Mouse (Mus musculus): ENCODE measurements around the gene Wrap53. TPM values are rescaled to one million over a fixed set of nuclear protein-coding genes. Genes with fewer than 3 reads are reported as not detected.

Wrap53 gene
- polyA plus RNA-seq (2012; rRNA removed; ENCODE audit: low replicate concordance), result 15.8 and 19.8 TPM in 2 replicates

DNA sequence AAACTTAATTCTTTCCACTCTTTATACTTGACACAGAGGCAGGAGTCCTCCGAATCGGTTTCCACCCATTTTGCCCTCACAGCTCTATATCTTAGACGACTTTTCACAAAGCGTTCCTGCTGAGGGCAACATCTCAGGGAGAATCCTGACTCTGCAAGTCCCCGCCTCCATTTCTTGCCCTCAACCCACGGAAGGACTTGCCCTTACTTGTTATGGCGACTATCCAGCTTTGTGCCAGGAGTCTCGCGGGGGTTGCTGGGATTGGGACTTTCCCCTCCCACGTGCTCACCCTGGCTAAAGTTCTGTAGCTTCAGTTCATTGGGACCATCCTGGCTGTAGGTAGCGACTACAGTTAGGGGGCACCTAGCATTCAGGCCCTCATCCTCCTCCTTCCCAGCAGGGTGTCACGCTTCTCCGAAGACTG, at the start of gene Wrap53, which contains the start of gene Trp53:
Gene Wrap53, minus strand, starts transcription at position 165 of the 424 bp plus-strand sequence.
Gene Trp53, plus strand, starts transcription at position 269 of the 424 bp plus-strand sequence.

DNA sequence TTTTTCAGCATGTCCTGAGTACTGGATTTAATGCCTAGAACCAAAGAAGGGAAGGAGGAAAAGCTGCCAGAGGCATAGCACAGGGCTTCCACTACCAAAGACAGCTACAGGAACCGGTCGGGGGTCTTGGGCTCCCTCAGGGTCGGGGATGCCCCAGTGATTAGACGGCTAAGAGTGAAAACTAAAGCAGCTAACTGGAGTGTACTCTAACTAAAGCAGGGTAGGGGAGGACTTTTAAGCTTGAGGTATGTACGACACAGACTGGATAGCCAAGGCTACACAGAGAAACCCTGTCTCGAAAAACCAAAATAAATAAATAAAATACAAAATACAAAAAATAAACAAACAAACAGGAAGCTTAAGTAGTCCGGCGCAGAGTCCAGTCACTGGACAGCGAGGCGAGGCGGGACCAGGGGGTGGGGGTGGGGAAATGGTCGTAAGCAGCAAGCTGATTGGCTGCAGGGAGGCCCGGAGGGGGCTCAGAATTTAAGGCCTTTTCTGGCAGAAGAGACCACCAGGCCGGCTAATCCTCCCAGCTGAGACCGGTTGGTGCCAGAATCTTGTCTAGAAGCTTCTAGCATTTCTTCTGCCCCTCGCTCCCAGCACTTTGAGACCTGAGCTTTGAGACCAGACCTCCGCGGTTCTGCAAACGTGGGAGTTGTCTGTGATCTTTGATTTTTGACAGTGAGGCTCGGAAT, 41.7 kb upstream of the Wrap53 start, which contains the start of gene Sat2:
Gene Sat2, plus strand, starts transcription at position 454 of the 698 bp plus-strand sequence.

DNA sequence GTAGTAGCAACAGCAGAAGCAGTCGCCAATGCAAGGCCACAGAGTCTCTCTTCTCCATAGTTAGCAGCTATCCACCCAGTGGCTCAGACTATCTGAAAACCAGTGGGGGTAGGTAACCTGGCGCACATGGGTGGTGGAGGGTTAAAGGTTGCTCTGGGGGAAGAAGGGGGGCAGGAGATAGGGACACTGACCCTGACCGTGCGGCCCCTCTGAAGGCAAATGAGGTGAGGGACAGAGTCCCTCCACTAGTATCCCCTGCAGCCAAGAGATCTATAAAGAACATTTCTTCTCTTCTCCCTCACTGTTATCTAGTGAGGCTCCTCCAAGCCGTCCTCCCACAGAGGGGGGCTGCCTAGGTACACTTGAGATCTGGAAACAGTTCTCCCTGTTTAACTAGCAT, 37.8 kb upstream of the Wrap53 start, which contains the start of gene Shbg:
Gene Shbg, minus strand, starts transcription at position 101 of the 400 bp plus-strand sequence.

DNA sequence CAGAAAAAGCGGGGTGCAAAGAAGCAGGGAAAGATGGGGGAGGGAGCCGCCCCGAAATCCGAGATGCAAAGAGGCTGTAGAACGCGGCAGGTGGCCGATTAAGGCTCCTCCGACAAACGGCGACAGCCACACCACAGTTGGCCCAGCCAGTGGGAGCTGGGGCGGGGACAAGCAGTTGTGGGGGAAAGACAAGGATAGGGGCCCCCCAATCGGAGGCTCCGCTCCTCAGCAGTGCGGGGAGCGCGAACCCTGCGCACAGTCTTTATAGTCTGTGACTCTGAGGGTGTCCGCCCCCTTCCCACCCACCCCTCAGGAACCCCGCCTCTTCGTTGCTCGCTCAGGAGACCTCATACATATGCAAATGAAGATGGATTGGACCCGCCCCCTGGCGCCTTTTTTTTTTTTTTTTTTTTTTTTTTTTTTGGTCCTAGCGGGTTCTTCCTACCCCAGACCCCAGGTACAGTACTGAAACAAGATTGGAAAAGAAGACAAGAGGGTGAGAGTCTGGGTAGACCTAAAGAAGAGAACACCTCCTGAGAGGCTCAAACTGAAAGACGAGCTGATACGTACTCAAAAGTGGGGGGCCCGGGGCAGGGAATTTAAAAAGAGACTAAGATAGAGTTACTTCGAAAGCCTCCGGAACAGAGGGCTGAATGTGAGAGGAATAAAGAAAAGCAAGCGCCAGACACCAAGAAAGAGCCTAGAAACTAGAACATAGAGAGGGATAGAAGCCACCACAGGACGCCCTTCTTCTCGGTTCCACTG, 25.9 kb upstream of the Wrap53 start, which contains the start of gene Atp1b2:
Gene Atp1b2, minus strand, starts transcription at position 217 of the 765 bp plus-strand sequence.

DNA sequence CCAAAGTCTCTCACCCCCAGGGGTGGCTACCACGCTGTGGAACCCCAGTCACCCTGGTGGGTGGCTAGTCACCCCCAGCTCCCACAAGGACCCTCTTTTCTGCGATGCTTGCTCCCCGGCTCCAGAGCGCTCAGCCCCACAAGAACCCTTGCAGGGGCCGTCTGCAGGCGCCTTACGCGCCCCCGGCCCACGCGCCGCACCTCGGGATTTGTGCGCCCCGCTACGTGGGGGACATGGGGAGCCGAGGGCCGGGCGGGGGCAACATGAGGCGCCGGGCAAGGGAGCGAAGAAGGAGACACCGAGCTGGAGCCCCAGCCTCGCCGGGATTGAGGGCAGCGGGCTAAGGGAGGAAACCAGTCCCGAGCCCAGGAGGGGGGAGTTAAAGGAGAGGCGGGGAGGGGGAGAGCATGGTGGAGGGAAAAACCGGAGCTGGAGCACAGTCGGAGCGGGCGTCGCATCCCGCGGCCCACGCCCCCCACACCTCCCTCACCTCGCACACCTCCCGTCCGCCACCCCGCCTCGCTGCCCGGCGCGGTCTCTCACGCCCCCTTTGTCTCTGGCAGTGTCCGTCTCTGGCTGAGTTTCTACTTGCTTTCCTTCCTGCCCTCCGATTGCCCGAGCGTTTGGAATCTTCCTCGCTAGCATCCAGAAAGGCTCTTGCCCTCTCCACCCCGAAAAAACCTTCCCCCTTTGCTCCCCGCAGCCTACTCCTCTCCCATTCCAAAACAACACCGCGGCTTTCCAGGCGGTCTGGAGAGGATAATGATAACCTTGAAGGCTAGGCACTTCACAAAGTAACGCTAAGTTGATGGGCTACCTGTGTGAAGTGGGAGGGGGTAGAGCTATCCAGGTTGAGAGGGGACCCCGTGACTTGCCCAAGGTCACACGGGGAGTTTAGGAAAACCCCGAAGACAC, 19.9 kb downstream of the Wrap53 start, which contains the start of gene Efnb3:
Gene Efnb3, minus strand, starts transcription at position 355 of the 915 bp plus-strand sequence.

DNA sequence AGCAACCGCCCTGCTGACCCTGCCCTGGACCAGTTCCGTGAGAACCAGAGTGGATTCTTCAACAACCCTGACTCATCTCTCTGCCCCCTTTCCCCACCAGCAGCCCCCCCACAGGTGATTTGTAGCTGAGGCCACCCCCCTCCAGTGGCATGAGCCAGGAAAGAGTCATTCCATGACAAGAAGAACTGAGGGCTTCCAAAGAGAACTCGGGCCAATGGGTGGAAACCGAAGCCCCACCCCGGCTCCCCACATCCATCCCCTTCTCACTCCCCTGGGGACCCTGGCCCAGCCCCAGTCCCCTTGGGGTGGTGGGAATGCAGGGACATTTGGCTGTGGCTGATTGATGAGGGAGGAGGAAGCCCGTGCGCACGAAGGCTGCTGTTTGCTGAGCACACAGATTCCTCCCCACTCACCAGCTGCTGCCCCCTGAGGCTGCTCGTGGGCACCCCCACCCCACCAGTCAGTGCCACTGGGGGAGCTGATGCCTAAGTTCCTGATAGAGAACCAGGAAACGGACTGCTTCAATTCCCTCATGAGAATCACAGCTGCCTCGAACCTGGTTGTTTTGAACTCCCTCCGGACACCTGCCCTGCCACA, 30.9 kb downstream of the Wrap53 start, which contains the start of gene Dnah2:
Gene Dnah2, minus strand, starts transcription at position 51 of the 597 bp plus-strand sequence.

Other genes starting within 250 kb of the Wrap53 start
- gene Rnf227, start 239.8 kb downstream of the Wrap53 start, polyA plus RNA-seq (2012; rRNA removed; ENCODE audit: low replicate concordance), result 0.73 and 2.0 TPM in 2 replicates
- gene Chd3, start 210.8 kb downstream of the Wrap53 start, polyA plus RNA-seq (2012; rRNA removed; ENCODE audit: low replicate concordance), result 45.5 and 209 TPM in 2 replicates
- 180 and 191 TPM in 2 replicates for gene Naa38, start 184.8 kb downstream of the Wrap53 start, polyA plus RNA-seq (2012; rRNA removed; ENCODE audit: low replicate concordance)
- 30.0 and 32.3 TPM in 2 replicates for gene Cyb5d1, start 184.6 kb downstream of the Wrap53 start, polyA plus RNA-seq (2012; rRNA removed; ENCODE audit: low replicate concordance)
- 50.9 and 97.6 TPM in 2 replicates for gene Tmem88, start 182.0 kb downstream of the Wrap53 start, polyA plus RNA-seq (2012; rRNA removed; ENCODE audit: low replicate concordance)
- gene Kdm6b, start 166.6 kb downstream of the Wrap53 start, polyA plus RNA-seq (2012; rRNA removed; ENCODE audit: low replicate concordance), result 8.0 and 17.4 TPM in 2 replicates
- 0.29 and 1.4 TPM in 2 replicates for gene Dnah2, start 31.1 kb downstream of the Wrap53 start, polyA plus RNA-seq (2012; rRNA removed; ENCODE audit: low replicate concordance)
- gene Efnb3, start 20.1 kb downstream of the Wrap53 start, polyA plus RNA-seq (2012; rRNA removed; ENCODE audit: low replicate concordance), result 0.49 and 29.6 TPM in 2 replicates
- 68.6 and 188 TPM in 2 replicates for gene Trp53, start 104 bp upstream of the Wrap53 start, polyA plus RNA-seq (2012; rRNA removed; ENCODE audit: low replicate concordance)
- 28.5 and 39.7 TPM in 2 replicates for gene Atp1b2, start 25.7 kb upstream of the Wrap53 start, polyA plus RNA-seq (2012; rRNA removed; ENCODE audit: low replicate concordance)
- gene Shbg, start 37.6 kb upstream of the Wrap53 start, polyA plus RNA-seq (2012; rRNA removed; ENCODE audit: low replicate concordance), result not detected in 2 replicates
- gene Sat2, start 41.8 kb upstream of the Wrap53 start, polyA plus RNA-seq (2012; rRNA removed; ENCODE audit: low replicate concordance), result 10.9 and 12.6 TPM in 2 replicates
- 58.6 and 88.5 TPM in 2 replicates for gene Fxr2, start 52.7 kb upstream of the Wrap53 start, polyA plus RNA-seq (2012; rRNA removed; ENCODE audit: low replicate concordance)
- 0.15 and 0.24 TPM in 2 replicates for gene Sox15, start 75.1 kb upstream of the Wrap53 start, polyA plus RNA-seq (2012; rRNA removed; ENCODE audit: low replicate concordance)
- 144 and 237 TPM in 2 replicates for gene Mpdu1, start 82.4 kb upstream of the Wrap53 start, polyA plus RNA-seq (2012; rRNA removed; ENCODE audit: low replicate concordance)
- gene Cd68, start 85.9 kb upstream of the Wrap53 start, polyA plus RNA-seq (2012; rRNA removed; ENCODE audit: low replicate concordance), result 56.3 and 61.7 TPM in 2 replicates
- 319 and 587 TPM in 2 replicates for gene Eif4a1, start 92.2 kb upstream of the Wrap53 start, polyA plus RNA-seq (2012; rRNA removed; ENCODE audit: low replicate concordance)
- gene Senp3, start 101.8 kb upstream of the Wrap53 start, polyA plus RNA-seq (2012; rRNA removed; ENCODE audit: low replicate concordance), result 85.1 and 101 TPM in 2 replicates
- gene Tnfsf13, start 105.5 kb upstream of the Wrap53 start, polyA plus RNA-seq (2012; rRNA removed; ENCODE audit: low replicate concordance), result 6.3 and 13.6 TPM in 2 replicates
- gene Tnfsf12, start 115.6 kb upstream of the Wrap53 start, polyA plus RNA-seq (2012; rRNA removed; ENCODE audit: low replicate concordance), result 46.0 and 77.8 TPM in 2 replicates
- 9.8 and 12.9 TPM in 2 replicates for gene Tnfsfm13, start 115.8 kb upstream of the Wrap53 start, polyA plus RNA-seq (2012; rRNA removed; ENCODE audit: low replicate concordance)
- 15.1 and 47.7 TPM in 2 replicates for gene Polr2a, start 178.4 kb upstream of the Wrap53 start, polyA plus RNA-seq (2012; rRNA removed; ENCODE audit: low replicate concordance)
- gene Slc35g3, start 181.7 kb upstream of the Wrap53 start, polyA plus RNA-seq (2012; rRNA removed; ENCODE audit: low replicate concordance), result 0.10 and 0.21 TPM in 2 replicates
- gene Zbtb4, start 185.7 kb upstream of the Wrap53 start, polyA plus RNA-seq (2012; rRNA removed; ENCODE audit: low replicate concordance), result 44.2 and 58.0 TPM in 2 replicates
- gene Chrnb1, start 215.7 kb upstream of the Wrap53 start, polyA plus RNA-seq (2012; rRNA removed; ENCODE audit: low replicate concordance), result 15.3 and 30.1 TPM in 2 replicates
- 9.8 and 16.7 TPM in 2 replicates for gene Fgf11, start 221.6 kb upstream of the Wrap53 start, polyA plus RNA-seq (2012; rRNA removed; ENCODE audit: low replicate concordance)
- gene Tmem102, start 225.4 kb upstream of the Wrap53 start, polyA plus RNA-seq (2012; rRNA removed; ENCODE audit: low replicate concordance), result 0.16 and 7.0 TPM in 2 replicates
- gene Gm39566, start 235.0 kb upstream of the Wrap53 start, polyA plus RNA-seq (2012; rRNA removed; ENCODE audit: low replicate concordance), result not detected in 2 replicates
- not detected in 2 replicates for gene Spem2, start 238.2 kb upstream of the Wrap53 start, polyA plus RNA-seq (2012; rRNA removed; ENCODE audit: low replicate concordance)
- 0.31 TPM in 1 of 2 replicates, not detected in the other for gene Spem1, start 241.9 kb upstream of the Wrap53 start, polyA plus RNA-seq (2012; rRNA removed; ENCODE audit: low replicate concordance)